Comparison of ENCODE assay signal across 8 mouse cellular contexts in the genomic region with DNA sequence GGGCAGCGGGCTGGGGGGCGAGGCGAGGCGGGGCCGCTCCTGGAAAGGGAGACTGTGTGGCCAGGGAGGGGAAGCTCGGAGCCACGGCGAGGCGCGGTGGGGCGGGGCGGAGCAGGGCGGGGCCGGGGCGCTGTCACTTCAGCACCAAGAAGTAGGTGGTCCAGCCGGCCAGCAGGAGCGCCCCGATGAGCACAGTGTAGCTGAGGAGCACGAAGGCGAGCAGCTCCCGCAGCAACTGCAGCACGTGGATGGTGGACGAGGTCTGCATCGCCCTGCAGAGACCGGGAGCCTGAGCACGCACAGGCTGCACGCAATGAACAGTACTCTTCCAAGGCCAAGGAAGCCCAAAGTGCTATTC. TPM values are rescaled to one million over a fixed set of nuclear protein-coding genes. Genes with fewer than 3 reads are reported as not detected.
DNase-seq lines count a peak whose midpoint lies in the region; ATAC-seq and TF ChIP-seq lines count a peak whose summit lies in the region.

No protein-coding gene starts in this region.

- H3K4me1 ChIP-seq in heart, adult 2 months (ENCODE audit: control insufficient read depth, insufficient read depth, low read length): peaks cover 5% of the 10 kb centered on the region; the same call in 1 of the 2 replicates
- peaks cover 3 to 21% of the 10 kb centered on the region in 2 experiments for H3K4me1 ChIP-seq in CH12.LX (ENCODE audit: control insufficient read depth in 1 of 2, insufficient read depth in 2 of 2)
- H3K4me1 ChIP-seq in forebrain, embryonic 11.5 days (replicated peaks; ENCODE audit: control insufficient read depth, insufficient read depth, low read length): peaks cover 9% of the 10 kb centered on the region
- H3K4me1 ChIP-seq in liver, embryonic 11.5 days (replicated peaks; ENCODE audit: control insufficient read depth, insufficient read depth, low read length): peaks cover 15% of the 10 kb centered on the region
- peaks cover 11% of the 10 kb centered on the region for H3K4me1 ChIP-seq in stomach, embryonic 16.5 days (ENCODE audit: control insufficient read depth, insufficient read depth, low read length)

- peaks cover 3% of the 10 kb centered on the region; the same call in 1 of the 2 replicates for H3K36me3 ChIP-seq in heart, adult 2 months (ENCODE audit: control insufficient read depth, insufficient read depth, low read length)
- peaks cover 12 to 64% of the 10 kb centered on the region in 2 experiments for H3K36me3 ChIP-seq in CH12.LX (replicated peaks in 1 of 2; ENCODE audit: control insufficient read depth in 1 of 2, insufficient read depth in 1 of 2, low read length in 1 of 2)
- H3K36me3 ChIP-seq in forebrain, embryonic 11.5 days (ENCODE audit: control insufficient read depth, insufficient read depth, low read length): no peaks in the 10 kb centered on the region
- no peaks in the 10 kb centered on the region for H3K36me3 ChIP-seq in liver, embryonic 11.5 days (ENCODE audit: control insufficient read depth, insufficient read depth, low read length)
- no peaks in the 10 kb centered on the region for H3K36me3 ChIP-seq in stomach, embryonic 16.5 days (ENCODE audit: control insufficient read depth, insufficient read depth, low read length)

- H3K9me3 ChIP-seq in CH12.LX (replicated peaks; ENCODE audit: low read length): no peaks in the 10 kb centered on the region
- no peaks in the 10 kb centered on the region for H3K9me3 ChIP-seq in forebrain, embryonic 11.5 days (ENCODE audit: control insufficient read depth, low read length)
- no peaks in the 10 kb centered on the region for H3K9me3 ChIP-seq in liver, embryonic 11.5 days (ENCODE audit: control insufficient read depth, low read length)
- H3K9me3 ChIP-seq in stomach, embryonic 16.5 days (replicated peaks; ENCODE audit: control insufficient read depth, low read length): no peaks in the 10 kb centered on the region

- no peak for TF ChIP-seq EP300 in heart, adult 2 months (IDR thresholded peaks at IDR 0.05; ENCODE audit: insufficient read depth, low read depth, low read length)
- no peak for TF ChIP-seq EP300 in CH12.LX (IDR thresholded peaks at IDR 0.05; ENCODE audit: low read length)

- intact Hi-C loops in heart, adult 2 months (cut with DNase I): no loop called here

- H3K4me3 ChIP-seq in heart, adult 2 months: peak overlapping the region; percentile 98
- peak overlapping the region; percentile 47 to 95 (median 95) for H3K4me3 ChIP-seq in CH12.LX (replicated peaks in 1 of 3; ENCODE audit: low read depth in 2 of 3, low read length in 2 of 3, poor library complexity in 1 of 3)
- H3K4me3 ChIP-seq in forebrain, embryonic 11.5 days (ENCODE audit: low read depth, low read length): peak overlapping the region; percentile 90
- peak overlapping the region; percentile 94 for H3K4me3 ChIP-seq in liver, embryonic 11.5 days (ENCODE audit: low read depth, low read length)
- H3K4me3 ChIP-seq in stomach, embryonic 16.5 days (replicated peaks; ENCODE audit: low read length): peak overlapping the region; percentile 90

- dilution Hi-C loops in CH12.LX (cut with MboI; ENCODE audit: extremely low pct_ligation_motif_present, extremely low pct_unique_long_range_greater_than_20kb, low sequenced_read_pairs): no loop called here

- ATAC-seq in forebrain, embryonic 11.5 days (replicated peaks; ENCODE audit: low FRiP score): peak; percentile 95
- peak; percentile 96 for ATAC-seq in liver, embryonic 11.5 days (replicated peaks; ENCODE audit: low FRiP score)
- peak; percentile 94 for ATAC-seq in stomach, embryonic 16.5 days (ENCODE audit: insufficient read depth, low FRiP score)

- DNase-seq in heart, adult 2 months: no peak
- DNase-seq in heart, adult 18-20 months: no peak
- no peak for DNase-seq in CH12.LX (ENCODE audit: extremely low read depth)
- no peak for DNase-seq in forebrain, embryonic 11.5 days (ENCODE audit: low spot score)
- DNase-seq in liver, embryonic 11.5 days (ENCODE audit: low spot score): no peak
- DNase-seq in layer of hippocampus, adult 9-10 months (ENCODE audit: low spot score): no peak
- no peak for DNase-seq in adrenal gland, postnatal 14 days

- no peaks in the 10 kb centered on the region for H3K79me2 ChIP-seq in heart, adult 2 months (replicated peaks; ENCODE audit: control insufficient read depth, insufficient read depth, low read length)
- H3K79me2 ChIP-seq in CH12.LX (replicated peaks; ENCODE audit: control insufficient read depth, extremely low read depth, insufficient read depth, poor library complexity, severe bottlenecking): no peaks in the 10 kb centered on the region; the same call in none of the 2 replicates

- in situ Hi-C loops in CH12.LX (cut with MboI; ENCODE audit: low pct_ligation_motif_present, low pct_unique_long_range_greater_than_20kb, low sequenced_read_pairs): no loop called here

- under 1% methylated on average over 27 of the region's 27 CpGs for WGBS in heart, adult 2 months
- under 1% methylated on average over 26 of the region's 27 CpGs for WGBS in forebrain, embryonic 11.5 days
- under 1% methylated on average over 26 of the region's 27 CpGs for WGBS in liver, embryonic 11.5 days
- WGBS in stomach, embryonic 16.5 days: under 1% methylated on average over 27 of the region's 27 CpGs

- TF ChIP-seq RAD21 in CH12.LX (IDR thresholded peaks at IDR 0.05; ENCODE audit: low read depth, low read length): no peak

- H3K9ac ChIP-seq in heart, adult 2 months (ENCODE audit: low read depth, low read length): peak overlapping the region; percentile 43
- no peak overlapping the region for H3K9ac ChIP-seq in CH12.LX (ENCODE audit: insufficient read depth, low read depth)
- peak overlapping the region; percentile 46 for H3K9ac ChIP-seq in forebrain, embryonic 11.5 days (ENCODE audit: low read length)
- peak overlapping the region; percentile 50 for H3K9ac ChIP-seq in liver, embryonic 11.5 days (ENCODE audit: low read depth, low read length)
- H3K9ac ChIP-seq in stomach, embryonic 16.5 days (ENCODE audit: low read length): peak overlapping the region; percentile 57

- no peak for TF ChIP-seq POLR2A in heart, adult 2 months (IDR thresholded peaks at IDR 0.05; ENCODE audit: insufficient read depth, low read depth, low read length)
- TF ChIP-seq POLR2A in CH12.LX (IDR thresholded peaks at IDR 0.05; ENCODE audit: low read depth, low read length): no peak

- no peak overlapping the region; the same call in 1 of the 2 replicates for H3K27ac ChIP-seq in heart, adult 2 months
- no peak overlapping the region for H3K27ac ChIP-seq in CH12.LX (ENCODE audit: insufficient read depth, low read depth)
- H3K27ac ChIP-seq in forebrain, embryonic 11.5 days (ENCODE audit: low read depth, low read length): peak overlapping the region; percentile 27; the same call in 1 of the 2 replicates
- peak overlapping the region; percentile 51; the same call in 1 of the 2 replicates for H3K27ac ChIP-seq in liver, embryonic 11.5 days (ENCODE audit: low read depth, low read length)
- H3K27ac ChIP-seq in stomach, embryonic 16.5 days (ENCODE audit: low read length): no peak overlapping the region

- H3K4me2 ChIP-seq in CH12.LX (ENCODE audit: insufficient read depth, low read depth, poor library complexity, severe bottlenecking): 0 out of 2 replicates have a peak overlapping the region, but pooled peaks have one; percentile 21
- peak overlapping the region; percentile 93 for H3K4me2 ChIP-seq in forebrain, embryonic 11.5 days (ENCODE audit: low read depth, low read length, severe bottlenecking)
- peak overlapping the region; percentile 82 for H3K4me2 ChIP-seq in liver, embryonic 11.5 days
- H3K4me2 ChIP-seq in stomach, embryonic 16.5 days (ENCODE audit: low read depth, low read length): peak overlapping the region; percentile 61

- TF ChIP-seq CTCF in heart, adult 2 months (IDR thresholded peaks at IDR 0.05): peak; percentile 18; the same call in 1 of the 2 replicates
- TF ChIP-seq CTCF in CH12.LX (conservative IDR thresholded peaks at IDR 0.05 in 1 of 2, IDR thresholded peaks at IDR 0.05 in 1 of 2; ENCODE audit: low read depth in 2 of 2, low read length in 2 of 2): no peak

- H3K27me3 ChIP-seq in heart, adult 2 months (ENCODE audit: control insufficient read depth, insufficient read depth, low read length): no peaks in the 10 kb centered on the region
- H3K27me3 ChIP-seq in CH12.LX (replicated peaks): no peaks in the 10 kb centered on the region
- no peaks in the 10 kb centered on the region for H3K27me3 ChIP-seq in forebrain, embryonic 11.5 days (ENCODE audit: control insufficient read depth, insufficient read depth, low read length)
- no peaks in the 10 kb centered on the region for H3K27me3 ChIP-seq in liver, embryonic 11.5 days (replicated peaks; ENCODE audit: control insufficient read depth, insufficient read depth, low read length)
- no peaks in the 10 kb centered on the region for H3K27me3 ChIP-seq in stomach, embryonic 16.5 days (ENCODE audit: control insufficient read depth, insufficient read depth, low read length)

RNA-seq across cellular contexts. Expression of gene Diablo, which starts 0.4 kb away (rescaled TPM):
- total RNA-seq in heart, adult 2 months (2021): 10 to 100 TPM; 64.7 to 71.5 TPM
- 93.8 and 140 TPM in 2 replicates for polyA plus RNA-seq in heart, adult 2 months (2012; rRNA removed)
- 10 to 100 TPM; 68.8 to 70.1 TPM for total RNA-seq in heart, adult 18-20 months (2021)
- total RNA-seq in CH12.LX (2012; rRNA removed) (37.7 and 41.8 TPM in 2 replicates), CH12.LX (2014; rRNA removed) (68.0 and 75.2 TPM in 2 replicates)
- 58.7 and 63.2 TPM in 2 replicates for polyA plus RNA-seq in CH12.LX (2012; ENCODE audit: insufficient read length, low read depth)
- 140 and 143 TPM in 2 replicates for polyA plus RNA-seq in forebrain, embryonic 11.5 days (2014; fragmentation: Nextera tagmentation; extraction: Ambion mirVana)
- 101 and 104 TPM in 2 replicates for polyA plus RNA-seq in liver, embryonic 11.5 days (2014; fragmentation: Nextera tagmentation; extraction: Ambion mirVana)
- polyA plus RNA-seq in stomach, embryonic 16.5 days (2015; fragmentation: Nextera tagmentation; extraction: Ambion mirVana): 94.8 and 100 TPM in 2 replicates
- 63.9 and 68.2 TPM in 2 replicates for total RNA-seq in adrenal gland, postnatal 14 days (2021)

RNA-seq across cellular contexts. Expression of gene Gm49027, which starts 0.9 kb away (rescaled TPM):
- under 1 TPM in 1 of 2 experiments, not detected in 1; 0.25 TPM for total RNA-seq in heart, adult 2 months (2021)
- polyA plus RNA-seq in heart, adult 2 months (2012; rRNA removed): 0.62 and 2.4 TPM in 2 replicates
- under 1 TPM in 1 of 2 experiments, not detected in 1; 0.41 TPM for total RNA-seq in heart, adult 18-20 months (2021)
- total RNA-seq in CH12.LX (2012; rRNA removed) (0.38 and 0.63 TPM in 2 replicates), CH12.LX (2014; rRNA removed) (not detected in 2 replicates)
- not detected in 2 replicates for polyA plus RNA-seq in CH12.LX (2012; ENCODE audit: insufficient read length, low read depth)
- polyA plus RNA-seq in forebrain, embryonic 11.5 days (2014; fragmentation: Nextera tagmentation; extraction: Ambion mirVana): 0.45 and 0.64 TPM in 2 replicates
- polyA plus RNA-seq in liver, embryonic 11.5 days (2014; fragmentation: Nextera tagmentation; extraction: Ambion mirVana): 0.22 and 0.47 TPM in 2 replicates
- polyA plus RNA-seq in stomach, embryonic 16.5 days (2015; fragmentation: Nextera tagmentation; extraction: Ambion mirVana): 3.3 and 4.2 TPM in 2 replicates
- 10.0 and 10.7 TPM in 2 replicates for total RNA-seq in adrenal gland, postnatal 14 days (2021)

RNA-seq across cellular contexts. Expression of gene B3gnt4, which starts 14.1 kb away (rescaled TPM):
- not detected for total RNA-seq in heart, adult 2 months (2021)
- 0.45 TPM in 1 of 2 replicates, not detected in the other for polyA plus RNA-seq in heart, adult 2 months (2012; rRNA removed)
- total RNA-seq in heart, adult 18-20 months (2021): not detected
- total RNA-seq in CH12.LX (2012; rRNA removed): 0.17 and 0.30 TPM in 2 replicates
- not detected in 2 replicates for total RNA-seq in CH12.LX (2014; rRNA removed)
- not detected in 2 replicates for polyA plus RNA-seq in CH12.LX (2012; ENCODE audit: insufficient read length, low read depth)
- 1.0 and 1.1 TPM in 2 replicates for polyA plus RNA-seq in forebrain, embryonic 11.5 days (2014; fragmentation: Nextera tagmentation; extraction: Ambion mirVana)
- 0.23 and 0.34 TPM in 2 replicates for polyA plus RNA-seq in liver, embryonic 11.5 days (2014; fragmentation: Nextera tagmentation; extraction: Ambion mirVana)
- 0.19 and 0.90 TPM in 2 replicates for polyA plus RNA-seq in stomach, embryonic 16.5 days (2015; fragmentation: Nextera tagmentation; extraction: Ambion mirVana)
- 0.41 TPM in 1 of 2 replicates, not detected in the other for total RNA-seq in adrenal gland, postnatal 14 days (2021)

RNA-seq across cellular contexts. Expression of gene Il31, which starts 35.1 kb away (rescaled TPM):
- not detected for total RNA-seq in heart, adult 2 months (2021)
- not detected in 2 replicates for polyA plus RNA-seq in heart, adult 2 months (2012; rRNA removed)
- not detected for total RNA-seq in heart, adult 18-20 months (2021)
- not detected in 2 replicates for total RNA-seq in CH12.LX (2012; rRNA removed)
- total RNA-seq in CH12.LX (2014; rRNA removed): not detected in 2 replicates
- polyA plus RNA-seq in CH12.LX (2012; ENCODE audit: insufficient read length, low read depth): not detected in 2 replicates
- not detected in 2 replicates for polyA plus RNA-seq in forebrain, embryonic 11.5 days (2014; fragmentation: Nextera tagmentation; extraction: Ambion mirVana)
- polyA plus RNA-seq in liver, embryonic 11.5 days (2014; fragmentation: Nextera tagmentation; extraction: Ambion mirVana): not detected in 2 replicates
- polyA plus RNA-seq in stomach, embryonic 16.5 days (2015; fragmentation: Nextera tagmentation; extraction: Ambion mirVana): not detected in 2 replicates
- total RNA-seq in adrenal gland, postnatal 14 days (2021): not detected in 2 replicates

RNA-seq across cellular contexts. Expression of gene Lrrc43, which starts 35.3 kb away (rescaled TPM):
- total RNA-seq in heart, adult 2 months (2021): not detected
- polyA plus RNA-seq in heart, adult 2 months (2012; rRNA removed): 0.43 TPM in 1 of 2 replicates, not detected in the other
- total RNA-seq in heart, adult 18-20 months (2021): not detected
- total RNA-seq in CH12.LX (2012; rRNA removed): not detected in 2 replicates
- total RNA-seq in CH12.LX (2014; rRNA removed): not detected in 2 replicates
- polyA plus RNA-seq in CH12.LX (2012; ENCODE audit: insufficient read length, low read depth): not detected in 2 replicates
- not detected in 2 replicates for polyA plus RNA-seq in forebrain, embryonic 11.5 days (2014; fragmentation: Nextera tagmentation; extraction: Ambion mirVana)
- polyA plus RNA-seq in liver, embryonic 11.5 days (2014; fragmentation: Nextera tagmentation; extraction: Ambion mirVana): not detected in 2 replicates
- polyA plus RNA-seq in stomach, embryonic 16.5 days (2015; fragmentation: Nextera tagmentation; extraction: Ambion mirVana): not detected in 2 replicates
- not detected in 2 replicates for total RNA-seq in adrenal gland, postnatal 14 days (2021)

Comparison
In these comparisons a context has a peak if more than half of its experiments do, and no peak if none do; other contexts are left out.
1. H3K27ac ChIP-seq: peak in forebrain, embryonic 11.5 days (single experiment) and liver, embryonic 11.5 days (single experiment); none in heart, adult 2 months (single experiment), CH12.LX (single experiment) and stomach, embryonic 16.5 days (single experiment).
2. H3K4me2 ChIP-seq: peak in every context shown above with its lines; median percentile 93 in forebrain, embryonic 11.5 days; 82 in liver, embryonic 11.5 days; 61 in stomach, embryonic 16.5 days; 21 in CH12.LX.
3. Peak in every context shown above with its lines, with median percentiles within 50 percentile points of each other: H3K4me3 ChIP-seq and ATAC-seq.